Mouse (Mus musculus): ENCODE data around the gene Rab3d.

- TF ChIP-seq CTCF (IDR thresholded peaks at IDR 0.05; ENCODE audit: borderline replicate concordance, extremely low read depth, insufficient read depth, insufficient read length) (no peak), POLR2A (IDR thresholded peaks at IDR 0.05; ENCODE audit: borderline replicate concordance, extremely low read depth, insufficient read depth, insufficient read length, poor library complexity, severe bottlenecking) (no peak)
Observed at GRCm38 (mm10) chr9:21918692-21919384, 846 bp upstream of the Rab3d start.

All from brain, embryonic 14.5 days (tissue).